Mouse (Mus musculus): ENCODE results near the gene Scgn.

Gene Scgn

DNA sequence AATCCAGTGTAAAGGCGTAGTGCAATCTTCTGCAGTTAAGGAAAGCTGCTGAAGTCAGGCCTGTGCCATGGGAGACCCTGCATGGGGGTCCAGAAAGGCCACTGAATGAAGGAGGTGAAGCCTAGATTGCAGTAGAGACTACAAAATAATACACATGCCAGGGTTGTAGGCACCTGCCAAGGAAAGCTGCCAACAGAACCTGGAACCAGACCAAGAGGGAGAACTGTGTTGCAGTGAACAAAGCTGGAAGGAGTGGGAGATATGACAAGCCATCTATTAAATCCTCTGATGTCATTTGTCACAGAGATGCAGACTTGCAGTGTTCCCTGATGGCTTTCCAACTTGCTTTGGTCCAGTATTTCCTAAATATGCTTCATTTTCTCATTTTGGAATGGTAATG is 52.3 kb downstream of the Scgn start:
- DNase-seq (ENCODE audit: low read depth, low spot score), result no peak

DNA sequence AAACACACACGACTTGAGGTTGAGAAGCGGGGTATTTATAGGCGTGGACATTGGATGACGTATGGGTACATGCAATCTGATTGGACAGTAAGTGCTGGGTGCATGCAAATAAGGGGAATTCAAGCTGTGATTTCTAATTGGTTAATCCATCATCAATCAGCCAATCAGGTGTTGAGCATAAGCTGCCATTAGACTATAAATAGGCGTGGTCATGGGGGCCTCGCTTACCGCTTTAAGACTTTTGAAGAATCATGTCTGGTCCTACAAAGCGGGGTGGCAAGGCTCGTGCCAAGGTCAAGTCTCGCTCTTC is 56.8 kb downstream of the Scgn start, which contains the start of gene Hist1h2aa:
Gene Hist1h2aa (plus strand): TSS at position 252 of the 310 bp plus-strand sequence.
- no peak for DNase-seq (ENCODE audit: low read depth, low spot score)

DNA sequence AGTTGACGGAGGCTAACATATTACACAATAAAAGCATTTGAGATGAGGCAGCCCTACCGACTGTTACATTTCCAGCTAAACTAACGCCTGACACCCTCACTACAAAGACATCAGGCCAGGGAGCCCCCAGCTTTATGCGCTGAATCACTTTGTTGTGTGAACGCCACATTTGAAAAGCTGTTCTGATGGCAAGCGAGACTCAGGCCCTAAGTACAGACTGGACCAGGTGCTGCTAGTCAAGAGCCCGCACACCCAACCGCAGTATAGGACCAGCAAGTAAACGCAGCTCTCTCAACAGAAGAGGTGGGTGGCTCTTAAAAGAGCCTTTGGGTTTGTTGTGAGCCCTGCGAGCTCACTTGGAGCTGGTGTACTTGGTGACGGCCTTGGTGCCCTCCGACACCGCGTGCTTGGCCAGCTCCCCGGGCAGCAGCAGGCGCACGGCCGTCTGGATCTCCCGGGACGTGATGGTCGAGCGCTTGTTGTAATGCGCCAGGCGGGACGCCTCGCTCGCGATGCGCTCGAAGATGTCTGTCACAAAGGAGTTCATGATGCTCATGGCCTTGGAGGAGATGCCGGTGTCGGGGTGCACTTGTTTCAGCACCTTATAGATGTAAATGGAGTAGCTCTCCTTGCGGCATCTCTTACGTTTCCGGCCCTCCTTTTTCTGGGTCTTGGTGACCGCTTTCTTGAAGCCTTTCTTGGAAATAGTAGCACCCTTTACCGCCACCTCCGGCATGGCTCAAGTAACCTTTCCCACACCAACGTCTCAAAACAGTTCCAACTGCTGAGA is 57.4 kb downstream of the Scgn start, which contains the start of gene Hist1h2ba:
Gene Hist1h2ba (minus strand): TSS at position 736 of the 790 bp plus-strand sequence.
- no peak for DNase-seq (ENCODE audit: low read depth, low spot score)

DNA sequence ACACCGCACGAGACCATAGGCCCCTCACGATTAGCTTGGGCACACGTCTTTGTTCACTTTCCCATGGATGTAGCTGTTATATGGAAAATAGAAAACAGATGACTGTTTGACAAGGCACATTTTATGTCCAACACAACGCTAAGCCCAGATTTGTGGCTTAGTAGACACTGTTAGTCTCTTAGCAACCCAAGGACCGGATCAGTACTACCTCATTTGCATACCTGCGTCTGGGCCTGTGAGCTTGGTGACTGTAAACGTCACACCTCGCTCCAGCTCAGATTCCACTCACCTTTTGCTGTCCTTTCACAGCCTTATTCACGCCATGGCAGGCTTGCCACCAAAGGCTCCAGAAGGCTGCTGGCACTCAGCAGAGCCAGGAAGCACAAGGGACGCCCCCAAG is 60.1 kb downstream of the Scgn start:
- DNase-seq (ENCODE audit: low read depth, low spot score), result no peak

DNA sequence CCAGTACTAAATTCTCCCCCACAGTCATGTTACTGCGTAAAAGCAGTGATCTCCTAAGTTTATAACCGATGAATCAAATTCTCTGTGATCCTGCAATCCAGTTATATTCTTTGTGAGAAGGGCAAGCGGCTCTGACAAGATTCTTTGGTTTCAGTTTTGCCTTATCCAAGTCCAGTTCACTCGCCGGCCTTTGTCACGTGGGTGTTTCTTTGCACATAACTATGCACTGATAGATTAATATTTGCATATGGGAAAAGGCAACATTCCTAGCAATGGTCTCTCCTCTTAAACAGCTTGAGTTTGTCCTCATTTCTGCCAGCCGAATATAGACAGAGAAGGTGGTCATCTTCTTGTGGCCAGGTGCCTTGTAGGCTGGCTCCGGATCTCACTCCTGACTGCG is 60.6 kb downstream of the Scgn start:
- no peak for DNase-seq (ENCODE audit: low read depth, low spot score)

DNA sequence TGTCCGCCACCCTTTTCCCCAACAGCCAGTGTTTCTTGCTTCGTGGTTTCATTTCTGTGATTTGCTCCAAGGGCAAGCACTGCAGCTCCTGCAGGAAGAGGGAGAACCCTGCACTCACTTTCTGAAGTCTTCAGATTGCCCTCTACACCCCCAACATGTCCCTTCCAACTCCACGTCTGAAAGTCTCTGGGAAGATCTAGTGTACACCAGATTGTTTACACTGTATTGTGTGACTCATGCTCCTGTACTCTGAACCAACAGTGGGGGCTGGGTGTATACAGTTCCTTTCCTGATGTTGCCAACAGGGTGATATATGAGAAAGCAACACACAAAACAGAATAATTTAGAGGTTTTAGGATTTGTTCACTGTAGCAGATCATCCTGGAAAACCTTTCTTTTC is 62.4 kb downstream of the Scgn start:
- DNase-seq (ENCODE audit: low read depth, low spot score), result no peak

DNA sequence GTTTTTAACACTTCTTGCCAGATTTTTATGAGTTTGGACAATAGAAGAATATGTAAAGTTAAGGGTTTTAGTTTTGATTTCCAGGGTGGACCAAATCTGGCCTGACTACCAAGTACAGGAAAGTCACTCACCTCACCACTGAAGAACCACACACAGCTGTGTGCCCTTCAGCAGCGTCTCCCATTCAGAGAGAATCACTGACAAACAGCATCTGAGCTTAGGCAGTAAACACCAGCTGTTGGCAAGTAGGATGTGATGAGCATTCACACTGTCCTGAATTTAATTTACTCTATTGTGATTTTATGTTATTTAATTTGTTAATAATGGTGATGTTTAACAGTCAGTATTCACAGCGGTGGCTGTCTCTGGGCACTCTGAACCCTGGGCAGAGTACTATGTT is 65.2 kb downstream of the Scgn start:
- DNase-seq (ENCODE audit: low read depth, low spot score), result no peak

DNA sequence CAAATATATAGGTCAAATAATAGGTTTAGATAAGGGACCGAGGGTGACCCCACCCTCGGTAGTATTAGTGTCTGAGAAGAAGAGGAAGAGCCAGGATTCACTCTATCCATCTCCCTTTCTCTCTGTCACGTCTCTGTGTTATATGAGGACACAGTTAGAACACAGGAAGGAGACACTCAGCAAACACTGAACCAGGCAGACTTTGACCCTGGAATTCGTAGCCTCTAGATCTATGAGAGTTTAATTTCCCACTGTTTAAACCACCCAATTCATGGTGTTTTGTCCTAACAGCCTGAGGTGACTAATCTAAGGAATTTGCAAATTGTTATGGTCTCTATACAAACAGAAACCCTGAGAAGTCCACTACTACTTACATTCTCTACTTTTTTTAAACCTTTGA is 73.3 kb downstream of the Scgn start:
- no peak for DNase-seq (ENCODE audit: low read depth, low spot score)

DNA sequence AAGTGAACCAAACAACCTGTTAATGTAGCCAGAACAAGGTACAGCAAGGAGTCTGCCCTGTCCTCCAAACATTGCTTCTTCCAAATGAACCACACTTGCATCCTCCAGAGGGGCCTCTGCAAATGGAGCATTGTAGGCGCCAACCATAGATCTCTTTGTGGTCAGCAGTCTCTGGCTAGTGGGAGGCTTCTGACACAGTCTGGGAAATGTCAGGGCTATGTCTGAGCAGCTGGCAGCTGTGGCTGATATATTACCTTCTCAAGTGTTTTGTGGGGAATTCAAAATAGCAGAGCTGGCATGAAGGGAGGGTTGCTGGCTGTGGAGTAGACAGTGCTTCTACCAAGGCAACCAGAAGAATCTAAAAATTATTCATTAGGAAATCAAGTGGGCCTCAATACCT is 74.9 kb downstream of the Scgn start:
- no peak for DNase-seq (ENCODE audit: low read depth, low spot score)

DNA sequence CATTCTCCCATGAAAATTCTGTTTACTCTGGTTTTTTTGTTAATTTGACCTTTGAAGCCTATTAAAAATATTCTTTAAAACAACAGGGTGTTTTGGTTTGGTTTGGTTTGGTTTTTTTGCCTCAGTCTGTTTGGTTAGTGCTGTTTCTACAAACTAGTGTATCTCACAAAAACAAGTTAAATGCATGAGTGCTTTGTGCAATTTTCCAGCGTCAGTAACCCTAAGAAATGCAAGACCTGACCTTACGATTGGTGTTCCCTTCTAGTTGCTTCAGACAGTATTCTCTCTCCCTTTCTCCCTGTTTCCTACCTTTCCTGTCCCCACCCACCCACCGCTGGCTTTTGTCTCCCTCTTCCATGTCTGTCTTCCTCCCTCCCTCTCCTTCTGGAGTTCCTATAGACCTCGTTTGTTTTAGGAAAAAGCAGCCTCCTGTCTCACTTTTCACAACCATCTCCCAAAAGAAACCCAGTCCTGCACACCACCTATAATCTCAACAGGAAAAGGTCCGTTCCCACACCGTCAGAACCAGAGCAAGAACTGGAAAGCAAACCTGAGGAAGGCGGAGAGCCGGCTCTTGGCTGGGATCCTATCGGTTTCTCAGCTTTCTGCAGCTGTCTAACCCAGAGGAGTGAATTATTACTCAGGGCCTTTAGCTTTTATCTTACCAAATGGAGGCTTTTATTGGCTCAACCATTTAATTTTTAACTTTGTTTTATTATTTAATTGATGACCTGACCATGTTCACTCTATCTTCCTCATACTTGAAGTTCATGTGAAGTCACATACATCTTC is 76.4 kb downstream of the Scgn start, which contains the start of gene Slc17a4:
Gene Slc17a4 (minus strand): TSS at position 634 of the 792 bp plus-strand sequence.
- DNase-seq (ENCODE audit: low read depth, low spot score), result no peak

DNA sequence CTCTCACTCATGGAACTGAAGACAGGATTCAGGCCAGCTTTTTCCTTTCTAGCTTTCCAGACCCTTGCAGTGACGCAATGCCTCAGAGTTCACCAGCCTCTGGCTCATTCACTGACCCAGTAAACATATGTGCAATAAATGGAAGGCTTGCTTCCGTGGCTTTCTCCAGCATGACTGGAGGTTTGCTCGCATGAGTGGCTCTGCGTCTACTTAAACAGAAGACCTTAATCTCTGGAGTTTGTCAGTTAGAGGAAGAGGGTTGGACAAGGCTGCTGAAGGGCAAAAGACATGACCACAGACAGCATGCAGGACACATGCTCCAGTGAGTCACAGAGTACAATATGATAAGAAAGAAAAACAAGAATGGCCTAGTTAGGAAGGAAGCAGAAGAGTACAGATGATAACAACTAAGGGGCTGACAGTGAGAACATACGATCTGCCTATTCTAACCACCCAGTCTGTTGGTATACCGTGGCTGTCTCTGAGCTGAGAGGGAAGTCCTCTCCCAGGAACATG is 77.2 kb downstream of the Scgn start:
- peak; percentile 15 for DNase-seq (ENCODE audit: low read depth, low spot score)

DNA sequence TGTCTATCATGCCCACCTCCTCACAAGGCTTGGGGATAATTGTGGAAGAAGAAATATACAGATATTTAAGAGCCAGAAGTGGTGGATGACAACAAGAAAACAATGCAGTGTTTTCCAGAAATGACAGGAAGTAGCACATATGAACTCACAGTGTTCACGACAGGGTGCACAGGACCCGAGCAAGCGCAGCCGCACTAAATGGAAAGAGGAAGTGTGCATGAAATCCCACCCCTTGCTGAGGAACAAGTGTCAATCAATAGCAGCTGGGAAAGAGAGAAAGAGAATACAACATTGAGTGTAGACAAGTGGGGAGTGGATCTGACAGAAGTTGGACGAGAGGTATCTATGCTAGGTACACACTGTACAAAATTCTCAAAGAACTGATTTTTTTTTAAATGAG is 79.7 kb downstream of the Scgn start:
- peak; percentile 81 for DNase-seq (ENCODE audit: low read depth, low spot score)

DNA sequence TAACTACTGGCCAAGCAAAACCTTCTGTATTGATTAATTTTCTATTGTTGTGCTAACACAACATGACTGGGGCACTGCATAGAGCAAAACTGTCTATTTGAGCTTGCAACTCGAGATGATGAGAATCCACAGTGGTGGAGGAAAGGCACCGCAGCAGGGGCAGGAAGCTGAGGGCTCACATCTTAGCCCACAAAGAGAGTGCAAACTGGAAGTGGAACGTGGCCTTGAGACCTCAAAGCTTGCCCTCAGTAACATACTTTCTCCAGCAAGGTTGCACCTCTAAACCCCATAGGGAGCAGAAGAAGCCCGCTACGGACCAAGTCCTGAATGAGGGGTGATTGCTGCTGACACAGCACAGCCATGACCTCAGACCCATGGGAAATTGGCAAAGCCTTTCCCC is 80.9 kb downstream of the Scgn start:
- DNase-seq (ENCODE audit: low read depth, low spot score), result no peak

DNA sequence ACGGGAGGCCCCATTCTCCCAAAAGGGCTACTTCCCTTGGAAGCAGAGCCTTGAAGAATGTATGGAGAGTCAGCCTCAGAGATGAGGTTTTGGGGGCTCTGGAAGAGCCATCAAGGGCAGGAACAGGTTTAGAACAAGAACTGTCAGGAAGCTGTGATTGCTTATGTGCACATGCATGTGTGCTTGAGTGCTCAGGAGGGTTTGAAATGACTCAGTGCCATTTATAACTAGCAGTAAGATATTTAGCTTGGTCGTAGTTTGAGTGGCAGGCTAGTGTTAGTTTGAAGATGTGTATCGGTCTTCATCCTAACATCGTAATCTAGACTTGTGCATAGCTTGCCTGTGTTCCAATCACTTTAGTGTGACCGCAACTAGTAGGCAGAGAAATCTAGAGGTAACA is 84.1 kb downstream of the Scgn start:
- peak; percentile 50 for DNase-seq (ENCODE audit: low read depth, low spot score)
